In genomic region chr5:103405921-103406320, GRCm38 (mm10) we compare ENCODE assay signal across 20 mouse cellular contexts. TPM values are rescaled to one million over a fixed set of nuclear protein-coding genes. Genes with fewer than 3 reads are reported as not detected.
DNase-seq lines count a peak whose midpoint lies in the region; ATAC-seq and TF ChIP-seq lines count a peak whose summit lies in the region.
"Had no signal": no experiment of that assay in that cellular context is flagged by ENCODE, and none has a peak within 500 bp of the region (broad histone marks: within the 10 kb centered on the region; RNA-seq: fewer than 3 reads in every experiment).

No protein-coding gene starts in this region.

- TF ChIP-seq CTCF in hindbrain, postnatal 0 days (IDR thresholded peaks at IDR 0.05; ENCODE audit: low read depth) = no peak
- TF ChIP-seq CTCF in lung, embryonic 14.5 days (IDR thresholded peaks at IDR 0.05; ENCODE audit: low read depth) = no peak

- no peaks in the 10 kb centered on the region for H3K36me3 ChIP-seq in hindbrain, postnatal 0 days (ENCODE audit: insufficient read depth, low read length)
- no peaks in the 10 kb centered on the region for H3K36me3 ChIP-seq in hindbrain, embryonic 11.5 days (ENCODE audit: control insufficient read depth, insufficient read depth, low read length)
- no peaks in the 10 kb centered on the region for H3K36me3 ChIP-seq in lung, embryonic 14.5 days (ENCODE audit: insufficient read depth)
- H3K36me3 ChIP-seq: embryonic facial prominence, embryonic 10.5 days; heart, embryonic 10.5 days; limb, embryonic 13.5 days; liver, embryonic 12.5 days; midbrain, embryonic 13.5 days; neural tube, embryonic 12.5 days had no signal

- H3K4me2 ChIP-seq in hindbrain, postnatal 0 days (ENCODE audit: low read depth, low read length) = no peak overlapping the region
- no peak overlapping the region for H3K4me2 ChIP-seq in hindbrain, embryonic 11.5 days (replicated peaks; ENCODE audit: low read depth, low read length)
- no peak overlapping the region for H3K4me2 ChIP-seq in lung, embryonic 14.5 days
- H3K4me2 ChIP-seq: limb, embryonic 13.5 days; liver, embryonic 12.5 days; midbrain, embryonic 13.5 days; neural tube, embryonic 12.5 days had no signal

- no peaks in the 10 kb centered on the region for H3K27me3 ChIP-seq in hindbrain, postnatal 0 days (ENCODE audit: insufficient read depth, low read length)
- H3K27me3 ChIP-seq in hindbrain, embryonic 11.5 days (ENCODE audit: control insufficient read depth, insufficient read depth, low read length) = no peaks in the 10 kb centered on the region
- no peaks in the 10 kb centered on the region for H3K27me3 ChIP-seq in lung, embryonic 14.5 days (ENCODE audit: insufficient read depth, low read length)
- H3K27me3 ChIP-seq: limb, embryonic 13.5 days; liver, embryonic 12.5 days; midbrain, embryonic 13.5 days; neural tube, embryonic 12.5 days had no signal

- H3K9me3 ChIP-seq in hindbrain, postnatal 0 days (ENCODE audit: low read length) = no peaks in the 10 kb centered on the region
- H3K9me3 ChIP-seq in hindbrain, embryonic 11.5 days (ENCODE audit: control insufficient read depth, low read length) = no peaks in the 10 kb centered on the region
- H3K9me3 ChIP-seq in lung, embryonic 14.5 days (ENCODE audit: low read depth, low read length) = no peaks in the 10 kb centered on the region
- H3K9me3 ChIP-seq: embryonic facial prominence, embryonic 10.5 days; heart, embryonic 10.5 days; limb, embryonic 13.5 days; liver, embryonic 12.5 days; midbrain, embryonic 13.5 days; neural tube, embryonic 12.5 days had no signal

- H3K27ac ChIP-seq in hindbrain, postnatal 0 days = no peak overlapping the region
- no peak overlapping the region for H3K27ac ChIP-seq in hindbrain, embryonic 11.5 days (ENCODE audit: low read depth, low read length)
- H3K27ac ChIP-seq in lung, embryonic 14.5 days (ENCODE audit: low read depth) = no peak overlapping the region
- H3K27ac ChIP-seq: embryonic facial prominence, embryonic 10.5 days; heart, embryonic 10.5 days; limb, embryonic 13.5 days; liver, embryonic 12.5 days; midbrain, embryonic 13.5 days; neural tube, embryonic 12.5 days; stomach, postnatal 0 days had no signal

- H3K4me3 ChIP-seq in hindbrain, postnatal 0 days (ENCODE audit: low read length) = no peak overlapping the region
- H3K4me3 ChIP-seq in hindbrain, embryonic 11.5 days (ENCODE audit: low read depth, low read length) = no peak overlapping the region
- no peak overlapping the region for H3K4me3 ChIP-seq in lung, embryonic 14.5 days (ENCODE audit: low read depth, low read length)
- H3K4me3 ChIP-seq: embryonic facial prominence, embryonic 10.5 days; heart, embryonic 10.5 days; limb, embryonic 13.5 days; liver, embryonic 12.5 days; midbrain, embryonic 13.5 days; neural tube, embryonic 12.5 days had no signal

- DNase-seq in hindbrain, postnatal 0 days (ENCODE audit: low spot score) = peak; percentile 29
- DNase-seq in hindbrain, embryonic 11.5 days (ENCODE audit: low spot score) = no peak
- peak; percentile 70 for DNase-seq in lung, embryonic 14.5 days
- DNase-seq in lung, postnatal 25 days (ENCODE audit: low spot score) = no peak
- DNase-seq in right cerebral cortex, adult 18-20 months = peak; percentile 28
- no peak for DNase-seq in right cerebral cortex, postnatal 14 days
- no peak for DNase-seq in adrenal gland, postnatal 36 days
- DNase-seq: adrenal gland, adult 8-10 months; cerebellum, adult 9-10 months; layer of hippocampus, postnatal 36 days; lung, adult 18-20 months had no signal

- H3K9ac ChIP-seq in hindbrain, postnatal 0 days (replicated peaks; ENCODE audit: low read length) = no peak overlapping the region
- no peak overlapping the region for H3K9ac ChIP-seq in hindbrain, embryonic 11.5 days (ENCODE audit: low read depth, low read length)
- no peak overlapping the region for H3K9ac ChIP-seq in lung, embryonic 14.5 days
- H3K9ac ChIP-seq: limb, embryonic 13.5 days; liver, embryonic 12.5 days; midbrain, embryonic 13.5 days; neural tube, embryonic 12.5 days had no signal

- ATAC-seq in hindbrain, postnatal 0 days = no peak
- ATAC-seq in hindbrain, embryonic 11.5 days (ENCODE audit: low FRiP score) = no peak
- no peak for ATAC-seq in lung, embryonic 14.5 days (ENCODE audit: insufficient read depth)
- ATAC-seq: hindbrain, embryonic 16.5 days; intestine, embryonic 16.5 days; liver, embryonic 12.5 days; midbrain, embryonic 13.5 days had no signal

- 44% methylated on average over 2 of the region's 2 CpGs for WGBS in hindbrain, postnatal 0 days
- WGBS in hindbrain, embryonic 11.5 days = 82% methylated on average over 2 of the region's 2 CpGs
- 10% methylated on average over 2 of the region's 2 CpGs for WGBS in lung, embryonic 14.5 days

- H3K4me1 ChIP-seq in hindbrain, postnatal 0 days (ENCODE audit: insufficient read depth, low read length) = no peaks in the 10 kb centered on the region
- H3K4me1 ChIP-seq in hindbrain, embryonic 11.5 days (replicated peaks; ENCODE audit: control insufficient read depth, insufficient read depth, low read length) = no peaks in the 10 kb centered on the region
- H3K4me1 ChIP-seq in lung, embryonic 14.5 days (ENCODE audit: insufficient read depth) = peaks cover 6% of the 10 kb centered on the region; the same call in 1 of the 2 replicates
- H3K4me1 ChIP-seq: heart, embryonic 10.5 days; liver, embryonic 12.5 days had no signal

RNA-seq across cellular contexts. Expression of gene Ptpn13, which starts 19.1 kb away (rescaled TPM):
- 12.9 and 13.7 TPM in 2 replicates for total RNA-seq in hindbrain, postnatal 0 days (2014; rRNA removed)
- polyA plus RNA-seq in hindbrain, postnatal 0 days (2015; fragmentation: Nextera tagmentation; extraction: Ambion mirVana) = 2.8 TPM in 2 replicates
- 15.2 and 19.3 TPM in 2 replicates for polyA plus RNA-seq in hindbrain, embryonic 11.5 days (2014; fragmentation: Nextera tagmentation; extraction: Ambion mirVana)
- polyA plus RNA-seq in lung, embryonic 14.5 days (2014; fragmentation: Nextera tagmentation; extraction: Ambion mirVana) = 15.7 and 16.2 TPM in 2 replicates
- total RNA-seq in adrenal gland, postnatal 36 days (2021) = 10 to 100 TPM; 18.7 to 42.8 TPM

Comparison
In these comparisons a context has a peak if more than half of its experiments do, and no peak if none do; other contexts are left out.
1. DNase-seq: peak in hindbrain, postnatal 0 days (single experiment), lung, embryonic 14.5 days (single experiment) and right cerebral cortex, adult 18-20 months (single experiment); none in hindbrain, embryonic 11.5 days (single experiment), lung, postnatal 25 days (single experiment), right cerebral cortex, postnatal 14 days (single experiment) and adrenal gland, postnatal 36 days (0 of 2).